Mouse (Mus musculus): ENCODE results near the gene Micu1. TPM values are rescaled to one million over a fixed set of nuclear protein-coding genes. Genes with fewer than 3 reads are reported as not detected.

The Micu1 gene
- polyA plus RNA-seq, 1 experiment from 2014 or later = 44.6 TPM

DNA sequence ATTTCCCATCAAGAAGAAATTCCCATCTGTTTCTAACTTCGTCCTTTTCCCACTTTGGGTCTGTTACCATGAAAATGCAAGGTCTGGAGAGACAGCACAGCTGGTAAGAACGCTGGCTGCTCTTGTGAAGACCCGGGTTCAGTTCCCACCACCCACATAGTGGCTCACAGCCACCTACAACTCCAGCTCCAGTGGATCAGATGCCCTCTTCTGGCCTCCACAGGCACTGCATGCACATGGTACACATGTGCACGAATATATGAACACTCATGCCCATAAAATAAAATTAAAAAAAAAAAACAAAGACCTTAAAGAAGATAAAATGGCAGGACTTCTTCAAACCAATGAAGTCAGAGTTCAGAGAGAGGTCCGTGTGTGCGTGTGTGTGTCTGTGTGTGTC lies 127.6 kb downstream of the Micu1 start:
- Histone ChIP-seq H3K4me3 (no peak overlapping the region), H3K9me3 (replicated peaks) (peaks cover 9% of the 10 kb centered on the region; the same call in 1 of the 2 replicates), H3K4me2 (no peak overlapping the region), H3K27ac (ENCODE audit: poor library complexity, severe bottlenecking) (no peak overlapping the region), H3K9ac (no peak overlapping the region), H3K36me3 (peaks cover 41% of the 10 kb centered on the region), H3K4me1 (replicated peaks) (peaks cover 3% of the 10 kb centered on the region; the same call in 1 of the 2 replicates), H3K27me3 (replicated peaks) (no peaks in the 10 kb centered on the region)
- no peak for ATAC-seq (ENCODE audit: insufficient number of reproducible peaks, low FRiP score)
- 93% methylated on average over 6 of the region's 6 CpGs for WGBS

DNA sequence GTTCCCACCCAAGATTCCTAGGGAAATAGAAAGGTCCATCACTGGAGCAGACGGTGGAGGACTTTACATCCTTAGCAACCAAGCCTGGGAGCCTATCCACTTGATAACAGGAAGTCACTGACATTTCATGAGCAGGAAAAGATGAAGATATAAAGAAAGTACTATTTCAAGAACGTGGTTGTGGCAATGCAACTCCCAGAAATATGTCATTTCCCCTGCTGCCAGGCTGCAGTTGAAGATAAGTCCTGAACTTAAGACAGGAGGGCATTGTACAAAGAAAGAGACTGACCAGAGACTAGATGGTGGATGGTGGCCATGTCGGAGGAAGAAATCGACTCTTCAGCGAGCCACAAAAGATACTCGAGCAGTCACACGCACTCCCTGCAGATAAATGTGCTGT lies 129.7 kb downstream of the Micu1 start:
- peaks cover 42% of the 10 kb centered on the region for H3K36me3 ChIP-seq
- H3K4me3 ChIP-seq = no peak overlapping the region
- H3K9ac ChIP-seq = no peak overlapping the region
- ATAC-seq (ENCODE audit: insufficient number of reproducible peaks, low FRiP score) = no peak
- no peaks in the 10 kb centered on the region for H3K27me3 ChIP-seq (replicated peaks)
- H3K4me2 ChIP-seq = no peak overlapping the region
- WGBS = 54% methylated on average over 7 of the region's 7 CpGs
- peaks cover 3% of the 10 kb centered on the region; the same call in 1 of the 2 replicates for H3K4me1 ChIP-seq (replicated peaks)
- H3K27ac ChIP-seq (ENCODE audit: poor library complexity, severe bottlenecking) = peak overlapping the region; percentile 11; the same call in 1 of the 2 replicates
- peaks cover 9% of the 10 kb centered on the region; the same call in 1 of the 2 replicates for H3K9me3 ChIP-seq (replicated peaks)

- no peak for ATAC-seq (ENCODE audit: insufficient number of reproducible peaks, low FRiP score)
- H3K4me3 ChIP-seq = no peak overlapping the region
These were observed 133.3 kb downstream of the Micu1 start for GRCm38 (mm10) chr10:59835301-59836155.

DNA sequence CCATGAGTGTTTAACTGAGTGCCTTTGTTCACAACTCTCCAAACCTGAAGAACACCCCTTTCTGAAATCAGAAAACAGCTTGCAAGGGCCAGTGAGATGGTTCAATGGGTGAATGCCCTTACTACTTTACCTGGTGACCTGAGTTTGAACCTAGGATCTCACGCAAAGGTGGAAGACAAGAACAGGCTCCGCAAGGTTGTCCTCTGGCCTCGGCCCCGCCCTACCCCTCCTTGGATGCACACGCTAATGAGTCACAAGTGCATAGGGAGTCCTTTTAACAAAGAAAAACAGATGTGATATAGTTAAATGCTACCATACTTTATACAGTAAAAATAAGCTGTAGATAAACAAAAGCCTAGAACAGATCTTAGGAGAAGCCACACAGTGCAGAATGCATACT lies 135.2 kb downstream of the Micu1 start:
- no peak for ATAC-seq (ENCODE audit: insufficient number of reproducible peaks, low FRiP score)
- Histone ChIP-seq H3K4me1 (replicated peaks) (no peaks in the 10 kb centered on the region), H3K4me3 (no peak overlapping the region), H3K27ac (ENCODE audit: poor library complexity, severe bottlenecking) (no peak overlapping the region), H3K27me3 (replicated peaks) (no peaks in the 10 kb centered on the region), H3K9ac (no peak overlapping the region), H3K4me2 (no peak overlapping the region), H3K36me3 (peaks cover 13% of the 10 kb centered on the region), H3K9me3 (replicated peaks) (no peaks in the 10 kb centered on the region)
- WGBS = 93% methylated on average over 5 of the region's 5 CpGs

More at GRCm38 (mm10) chr10:59835301-59836155, 133.3 kb downstream of the Micu1 start:
- H3K9me3 ChIP-seq (replicated peaks) = no peaks in the 10 kb centered on the region
- H3K4me1 ChIP-seq (replicated peaks) = peaks cover 3% of the 10 kb centered on the region; the same call in 1 of the 2 replicates
- WGBS = 73% methylated on average over 14 of the region's 14 CpGs
- peaks cover 10% of the 10 kb centered on the region; the same call in 1 of the 2 replicates for H3K36me3 ChIP-seq
- H3K9ac ChIP-seq = no peak overlapping the region
- no peaks in the 10 kb centered on the region for H3K27me3 ChIP-seq (replicated peaks)
- H3K4me2 ChIP-seq = no peak overlapping the region
- no peak overlapping the region for H3K27ac ChIP-seq (ENCODE audit: poor library complexity, severe bottlenecking)

DNA sequence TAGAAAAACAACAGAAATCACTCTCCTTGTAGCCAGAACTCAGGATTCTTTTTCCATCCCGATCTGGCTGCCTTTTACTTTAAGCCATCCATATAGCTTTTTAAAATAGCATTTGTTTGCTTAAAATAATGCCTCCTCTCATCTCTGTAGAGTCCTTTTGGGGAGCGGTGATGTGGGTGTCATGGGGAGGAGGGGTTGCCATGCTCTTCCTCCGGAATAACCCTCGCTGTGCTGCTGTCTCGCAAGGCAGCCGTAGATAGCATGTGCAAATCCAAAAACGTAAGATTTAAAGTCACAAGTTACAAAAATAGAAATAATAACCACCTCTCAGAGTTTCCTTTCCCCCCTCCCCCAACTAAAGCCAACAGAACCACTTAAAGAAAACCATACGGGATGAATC lies 139.2 kb downstream of the Micu1 start:
- 89% methylated on average over 8 of the region's 8 CpGs for WGBS
- no peak overlapping the region for H3K4me3 ChIP-seq
- no peaks in the 10 kb centered on the region for H3K9me3 ChIP-seq (replicated peaks)
- H3K4me1 ChIP-seq (replicated peaks) = no peaks in the 10 kb centered on the region
- no peaks in the 10 kb centered on the region for H3K27me3 ChIP-seq (replicated peaks)
- H3K36me3 ChIP-seq = peaks cover 8% of the 10 kb centered on the region
- no peak for ATAC-seq (ENCODE audit: insufficient number of reproducible peaks, low FRiP score)
- no peak overlapping the region for H3K27ac ChIP-seq (ENCODE audit: poor library complexity, severe bottlenecking)
- H3K9ac ChIP-seq = no peak overlapping the region
- no peak overlapping the region for H3K4me2 ChIP-seq

- no peaks in the 10 kb centered on the region for H3K4me1 ChIP-seq (replicated peaks)
- WGBS = 45% methylated on average over 5 of the region's 5 CpGs
- no peak for ATAC-seq (ENCODE audit: insufficient number of reproducible peaks, low FRiP score)
These were observed 140.8 kb downstream of the Micu1 start for GRCm38 (mm10) chr10:59843125-59843524.

DNA sequence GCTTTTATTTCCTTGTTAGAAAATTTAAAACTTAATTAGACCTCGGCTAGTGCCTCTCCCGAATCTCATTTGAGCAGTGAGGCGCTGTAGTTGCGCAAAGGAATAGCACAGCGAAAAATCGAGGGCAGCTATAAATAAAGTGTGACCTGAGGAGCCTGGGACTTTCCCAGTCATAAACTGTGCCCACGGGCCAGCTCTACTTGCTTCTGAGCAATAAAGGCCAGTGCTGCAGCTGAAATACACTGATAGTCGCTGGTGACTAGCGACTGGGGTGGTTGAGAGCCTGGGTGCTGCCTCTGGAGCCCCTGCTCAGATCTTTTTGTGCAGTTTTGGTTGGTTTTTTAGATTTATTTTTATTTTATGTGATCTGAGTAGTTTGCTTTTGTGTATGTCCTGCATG lies 142.4 kb downstream of the Micu1 start:
- no peaks in the 10 kb centered on the region for H3K9me3 ChIP-seq (replicated peaks)
- H3K9ac ChIP-seq = no peak overlapping the region
- H3K4me2 ChIP-seq = no peak overlapping the region
- no peak for ATAC-seq (ENCODE audit: insufficient number of reproducible peaks, low FRiP score)
- H3K27ac ChIP-seq (ENCODE audit: poor library complexity, severe bottlenecking) = no peak overlapping the region
- H3K36me3 ChIP-seq = peaks cover 6% of the 10 kb centered on the region
- H3K4me3 ChIP-seq = no peak overlapping the region
- WGBS = 76% methylated on average over 9 of the region's 9 CpGs
- peaks cover 14% of the 10 kb centered on the region for H3K4me1 ChIP-seq (replicated peaks)
- H3K27me3 ChIP-seq (replicated peaks) = no peaks in the 10 kb centered on the region

More at GRCm38 (mm10) chr10:59843125-59843524, 140.8 kb downstream of the Micu1 start:
- no peaks in the 10 kb centered on the region for H3K27me3 ChIP-seq (replicated peaks)
- H3K9ac ChIP-seq = no peak overlapping the region
- H3K27ac ChIP-seq (ENCODE audit: poor library complexity, severe bottlenecking) = no peak overlapping the region
- peaks cover 6% of the 10 kb centered on the region for H3K36me3 ChIP-seq
- no peaks in the 10 kb centered on the region for H3K9me3 ChIP-seq (replicated peaks)
- H3K4me3 ChIP-seq = no peak overlapping the region
- no peak overlapping the region for H3K4me2 ChIP-seq

DNA sequence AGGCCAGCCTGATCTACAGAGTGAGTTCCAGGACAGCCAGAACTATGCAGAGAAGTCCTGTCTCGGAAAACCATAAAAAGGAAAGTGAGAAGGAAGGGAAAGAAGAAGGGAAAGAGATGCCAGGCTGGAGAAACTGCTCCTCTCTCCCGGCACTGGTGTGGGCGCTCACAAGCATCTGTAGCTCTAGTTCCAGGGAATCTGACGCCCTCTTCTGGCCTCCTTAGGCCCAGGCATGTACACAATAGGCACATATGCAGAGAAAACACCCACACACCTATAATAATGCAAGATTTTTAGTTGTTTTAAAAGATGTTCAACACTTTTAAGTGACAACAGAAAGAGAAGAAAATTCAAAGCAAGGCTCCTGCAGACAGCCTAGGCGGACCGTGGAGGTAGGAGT lies 144.1 kb downstream of the Micu1 start:
- Histone ChIP-seq H3K9ac (no peak overlapping the region), H3K36me3 (peaks cover 6% of the 10 kb centered on the region), H3K9me3 (replicated peaks) (no peaks in the 10 kb centered on the region), H3K4me3 (no peak overlapping the region), H3K27ac (ENCODE audit: poor library complexity, severe bottlenecking) (no peak overlapping the region), H3K4me1 (replicated peaks) (peaks cover 15% of the 10 kb centered on the region), H3K4me2 (no peak overlapping the region), H3K27me3 (replicated peaks) (no peaks in the 10 kb centered on the region)
- no peak for ATAC-seq (ENCODE audit: insufficient number of reproducible peaks, low FRiP score)
- WGBS = 65% methylated on average over 6 of the region's 6 CpGs

DNA sequence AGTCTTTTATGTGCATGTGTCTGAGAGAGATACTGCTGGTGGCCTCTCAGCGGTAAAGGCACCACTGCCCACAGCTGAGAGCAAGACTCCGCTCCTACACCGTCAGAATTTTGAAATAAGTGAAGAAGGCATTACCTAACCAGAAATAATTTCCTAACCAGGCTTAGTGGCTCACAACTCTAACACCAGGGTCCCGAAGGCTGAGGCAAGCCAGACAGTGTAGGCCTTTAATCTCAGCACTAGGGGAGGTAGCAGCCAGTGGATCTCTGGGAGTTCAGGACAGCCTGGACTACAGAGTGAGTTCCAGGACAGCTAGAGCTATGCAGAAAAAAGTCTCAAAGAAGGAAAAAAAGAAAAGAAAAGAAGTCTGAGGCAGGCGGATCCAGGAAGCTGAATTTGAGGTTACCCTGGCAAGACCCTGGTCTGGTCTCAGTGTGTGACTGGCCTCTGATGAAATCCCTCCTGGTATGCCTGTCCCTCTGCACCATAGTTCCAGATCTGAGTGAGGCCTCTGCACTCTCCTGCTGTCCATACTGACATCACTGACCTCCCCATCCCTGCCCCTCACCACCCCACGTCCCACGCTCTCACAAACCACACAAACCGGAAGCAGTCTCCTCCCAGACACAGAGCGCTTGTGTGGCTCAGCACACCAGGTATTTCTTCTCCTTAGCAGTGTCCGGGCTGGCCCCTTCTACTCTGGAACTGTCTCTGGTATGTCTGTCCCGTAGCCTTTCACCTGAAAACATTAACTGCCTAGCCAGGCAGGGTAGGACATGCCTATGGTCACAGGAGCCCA lies 146.0 kb downstream of the Micu1 start:
- no peak overlapping the region for H3K4me3 ChIP-seq
- no peak overlapping the region for H3K4me2 ChIP-seq
- no peak overlapping the region for H3K9ac ChIP-seq
- no peak overlapping the region for H3K27ac ChIP-seq (ENCODE audit: poor library complexity, severe bottlenecking)
- 74% methylated on average over 11 of the region's 11 CpGs for WGBS
- H3K4me1 ChIP-seq (replicated peaks) = peaks cover 15% of the 10 kb centered on the region
- ATAC-seq (ENCODE audit: insufficient number of reproducible peaks, low FRiP score) = no peak
- no peaks in the 10 kb centered on the region for H3K36me3 ChIP-seq
- H3K27me3 ChIP-seq (replicated peaks) = no peaks in the 10 kb centered on the region
- no peaks in the 10 kb centered on the region for H3K9me3 ChIP-seq (replicated peaks)

- Histone ChIP-seq H3K9me3 (replicated peaks) (no peaks in the 10 kb centered on the region), H3K4me3 (no peak overlapping the region), H3K9ac (no peak overlapping the region), H3K27me3 (replicated peaks) (no peaks in the 10 kb centered on the region), H3K4me1 (replicated peaks) (peaks cover 15% of the 10 kb centered on the region), H3K4me2 (no peak overlapping the region), H3K36me3 (no peaks in the 10 kb centered on the region), H3K27ac (ENCODE audit: poor library complexity, severe bottlenecking) (no peak overlapping the region)
- WGBS = 52% methylated on average over 9 of the region's 9 CpGs
- no peak for ATAC-seq (ENCODE audit: insufficient number of reproducible peaks, low FRiP score)
These were observed 146.7 kb downstream of the Micu1 start for GRCm38 (mm10) chr10:59848953-59849352.

GRCm38 (mm10) chr10:59849371-59849770 lies 147.1 kb downstream of the Micu1 start:
- 72% methylated on average over 7 of the region's 7 CpGs for whole genome bisulfite sequencing
- Histone ChIP-seq H3K4me2 (no peak overlapping the region), H3K4me3 (no peak overlapping the region), H3K4me1 (replicated peaks) (peaks cover 15% of the 10 kb centered on the region), H3K27me3 (replicated peaks) (no peaks in the 10 kb centered on the region), H3K9ac (no peak overlapping the region), H3K27ac (ENCODE audit: poor library complexity, severe bottlenecking) (no peak overlapping the region), H3K9me3 (replicated peaks) (no peaks in the 10 kb centered on the region), H3K36me3 (no peaks in the 10 kb centered on the region)
- no peak for ATAC-seq (ENCODE audit: insufficient number of reproducible peaks, low FRiP score)
